Mouse (Mus musculus) layer of hippocampus, adult 11-12 months (tissue): Measurements from ENCODE around the gene Glp1r.

Experiments used
- DNase-seq: peaks from one replicate; pipeline ENCODE4 v3.0.0; 2022; ENCODE audit warnings: low spot score

Glp1r gene

DNA sequence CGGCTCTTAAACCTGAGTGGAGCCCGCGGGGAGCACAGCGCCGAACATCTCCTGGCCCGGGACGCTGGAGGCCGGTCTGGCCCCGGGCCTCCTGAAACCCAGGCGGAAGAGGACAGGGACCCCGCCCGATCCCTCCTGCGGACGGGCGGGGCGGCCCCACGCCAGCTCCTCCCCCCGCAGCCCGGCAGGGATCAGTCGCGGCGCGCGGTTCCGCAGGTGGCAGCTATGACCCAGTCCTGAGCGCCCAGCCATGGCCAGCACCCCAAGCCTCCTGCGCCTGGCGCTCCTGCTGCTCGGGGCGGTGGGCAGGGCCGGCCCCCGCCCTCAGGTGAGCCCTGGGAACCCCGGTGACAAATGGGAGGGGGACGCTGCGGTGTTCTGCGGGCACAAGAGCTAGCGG, at the start of gene Glp1r:
Gene Glp1r, plus strand, starts transcription at position 191 of the 400 bp plus-strand sequence.
- DNase-seq, result no peak

DNA sequence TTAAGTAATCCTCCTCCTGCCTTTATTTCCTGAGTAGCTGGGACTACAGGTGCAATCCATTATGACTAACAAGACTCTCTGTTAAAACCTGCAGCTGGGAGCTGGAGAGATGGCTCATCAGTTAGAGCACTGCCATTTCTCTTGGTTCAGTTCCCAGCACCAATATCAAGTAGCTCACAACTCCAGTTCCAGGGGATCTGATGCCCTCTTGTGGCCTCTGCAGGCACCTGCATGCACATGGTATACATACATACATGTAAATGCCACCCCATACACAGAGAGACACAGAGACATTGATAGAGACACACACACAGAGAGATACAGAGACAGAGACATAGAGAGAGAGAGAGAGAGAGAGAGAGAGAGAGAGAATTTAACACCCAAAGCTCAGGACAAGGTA, 49.3 kb upstream of the Glp1r start:
- DNase-seq, result no peak

DNA sequence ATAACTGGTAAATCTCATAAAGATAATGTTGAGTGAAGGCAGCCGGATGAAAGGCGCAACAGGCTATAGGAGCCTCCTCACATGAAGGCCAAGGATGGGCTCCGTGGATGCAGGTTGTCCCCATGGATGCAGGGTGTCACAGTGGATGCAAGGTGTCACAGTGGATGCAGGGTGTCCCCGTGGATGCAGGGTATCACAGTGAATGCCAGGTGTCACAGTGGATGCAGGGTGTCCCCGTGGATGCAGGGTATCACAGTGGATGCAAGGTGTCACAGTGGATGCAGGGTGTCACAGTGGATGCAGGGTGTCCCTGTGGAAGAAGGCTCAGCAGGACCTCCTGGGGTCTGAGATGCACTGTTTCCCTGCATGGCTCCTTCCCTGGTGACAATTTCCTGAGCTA, 44.3 kb upstream of the Glp1r start:
- no peak for DNase-seq

DNA sequence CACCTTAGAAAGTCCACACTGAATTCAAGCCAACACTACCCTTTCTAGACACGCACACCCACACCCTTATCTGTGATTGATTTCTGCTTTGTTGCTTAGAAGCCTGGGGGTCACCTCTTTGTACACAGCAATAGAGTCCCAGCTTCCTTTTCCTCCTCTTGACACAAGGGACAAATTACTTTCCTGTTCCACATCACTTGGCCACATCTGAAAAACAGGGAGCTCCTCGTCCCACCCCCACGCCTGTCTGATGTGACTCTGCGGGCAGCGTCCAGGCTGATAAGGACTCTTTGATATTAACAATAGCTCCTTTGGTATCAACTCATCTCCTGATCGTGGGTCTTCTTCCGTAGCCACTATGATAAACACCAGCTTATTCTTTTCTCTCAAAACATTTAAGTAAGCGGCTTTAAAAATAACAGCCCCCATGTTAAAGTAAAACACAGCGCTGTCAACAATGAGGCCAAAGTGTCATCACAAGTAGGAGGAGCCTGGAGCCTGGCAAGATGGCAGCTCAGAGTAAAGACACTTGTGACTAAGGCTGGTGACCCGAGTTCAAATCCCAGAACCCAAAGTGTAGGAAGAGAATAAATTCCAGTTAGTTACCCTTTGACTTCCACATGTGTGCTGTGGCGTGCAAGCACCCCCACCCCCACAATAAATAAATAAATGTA, 42.9 kb upstream of the Glp1r start:
- DNase-seq, result no peak

DNA sequence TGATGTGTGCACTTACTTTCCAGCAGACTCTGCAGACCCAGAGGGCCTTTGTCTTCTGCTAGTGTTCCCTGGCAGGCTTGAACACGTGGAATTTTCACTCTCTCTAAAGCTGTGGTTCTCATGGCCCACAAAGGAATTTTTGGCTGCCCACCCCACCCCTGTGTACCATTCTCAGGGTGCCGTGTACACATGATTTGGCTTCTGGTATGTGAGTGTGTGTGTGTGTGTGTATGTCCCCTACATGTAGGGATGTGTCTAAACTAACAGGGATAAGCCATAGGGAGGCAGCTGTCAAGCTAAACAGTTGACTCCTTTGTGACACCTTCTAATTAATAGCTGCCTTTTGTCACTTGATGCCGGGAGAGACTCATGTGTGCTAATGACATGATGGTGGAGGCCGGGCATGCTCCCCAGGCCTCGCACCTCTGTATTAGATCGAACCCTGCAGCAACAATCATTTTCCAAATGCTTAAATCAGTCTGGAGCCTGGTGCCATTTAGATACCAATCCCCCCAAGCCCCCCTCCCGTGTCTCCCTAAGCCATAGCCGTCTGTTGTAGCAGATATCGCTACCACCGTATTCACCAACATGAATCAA, 41.5 kb upstream of the Glp1r start:
- no peak for DNase-seq

DNA sequence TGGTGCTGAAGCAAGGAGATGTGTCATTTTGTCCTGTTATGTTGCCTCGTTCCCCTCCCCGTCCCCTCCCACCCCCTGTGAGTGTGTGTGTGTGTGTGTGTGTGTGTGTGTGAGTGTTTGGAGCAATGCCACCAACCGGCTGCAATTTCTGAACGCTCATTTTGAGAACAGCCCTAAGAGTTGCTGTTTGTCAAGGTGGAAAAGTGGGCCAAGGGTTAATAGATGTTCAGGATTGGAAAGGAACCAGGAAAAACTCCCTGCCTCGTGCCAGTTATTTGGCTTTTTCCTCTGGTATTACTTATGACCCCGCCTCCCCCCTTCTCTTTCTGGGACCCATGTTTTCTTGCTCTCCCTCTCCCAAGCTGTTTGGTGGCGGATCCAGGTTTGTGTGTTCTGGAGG, 41.0 kb upstream of the Glp1r start:
- no peak for DNase-seq

DNA sequence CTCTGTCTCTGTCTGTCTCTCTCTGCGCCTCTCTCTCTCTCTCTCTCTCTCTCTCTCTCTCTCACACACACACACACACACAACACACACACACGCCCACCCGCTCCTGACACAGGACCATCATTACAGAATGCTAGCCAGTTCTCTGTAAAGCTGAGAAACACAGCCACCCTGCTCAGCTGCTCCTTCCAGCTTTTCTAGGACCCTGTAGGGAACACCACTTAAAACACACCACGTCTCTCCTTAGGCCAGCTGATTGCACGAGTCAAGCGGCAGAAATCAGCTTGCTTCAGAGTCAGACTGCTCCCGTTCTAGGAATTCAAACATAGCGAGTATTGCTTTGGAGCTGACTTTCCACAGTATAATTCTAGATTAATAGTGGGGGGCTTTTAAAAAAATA, 35.3 kb upstream of the Glp1r start:
- no peak for DNase-seq

DNA sequence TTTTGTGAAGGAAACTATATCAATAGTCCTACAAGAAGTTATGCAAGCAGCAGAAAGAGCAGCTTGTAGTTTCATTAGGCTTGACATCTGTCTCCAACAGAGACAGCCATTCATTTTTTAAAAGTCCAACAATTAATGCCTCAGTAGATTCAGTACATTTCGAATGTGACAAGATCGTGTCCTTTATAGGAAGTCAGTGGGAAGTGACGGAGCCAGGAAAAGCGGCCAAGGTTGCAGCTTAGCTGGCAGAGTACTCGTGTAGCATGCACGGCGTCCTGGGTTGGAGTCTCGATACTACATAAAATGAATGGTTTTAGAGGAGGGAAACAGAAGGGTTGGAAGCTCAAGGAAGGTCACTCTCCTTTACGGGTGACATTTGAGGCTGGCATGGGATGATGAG, 34.7 kb upstream of the Glp1r start:
- DNase-seq, result no peak

DNA sequence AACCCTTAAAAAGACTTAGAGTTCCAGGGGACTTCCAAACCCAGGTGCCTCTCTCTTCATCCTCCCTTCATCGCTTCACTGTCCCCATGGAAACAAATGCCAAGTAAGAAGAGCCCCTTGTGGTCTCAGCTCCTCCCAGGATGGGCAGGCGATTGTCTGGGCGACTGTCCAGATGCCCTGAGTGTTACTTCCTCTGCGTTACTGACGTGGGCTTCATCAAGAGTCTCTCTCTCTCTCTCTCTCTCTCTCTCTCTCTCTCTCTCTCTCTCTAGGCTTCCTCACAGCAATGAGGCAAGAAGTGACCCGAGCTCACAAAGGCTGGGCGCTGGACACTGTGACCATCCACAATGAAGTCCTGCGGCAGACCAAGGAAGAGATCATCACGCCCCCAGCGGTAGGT, 30.6 kb upstream of the Glp1r start:
- DNase-seq, result no peak

DNA sequence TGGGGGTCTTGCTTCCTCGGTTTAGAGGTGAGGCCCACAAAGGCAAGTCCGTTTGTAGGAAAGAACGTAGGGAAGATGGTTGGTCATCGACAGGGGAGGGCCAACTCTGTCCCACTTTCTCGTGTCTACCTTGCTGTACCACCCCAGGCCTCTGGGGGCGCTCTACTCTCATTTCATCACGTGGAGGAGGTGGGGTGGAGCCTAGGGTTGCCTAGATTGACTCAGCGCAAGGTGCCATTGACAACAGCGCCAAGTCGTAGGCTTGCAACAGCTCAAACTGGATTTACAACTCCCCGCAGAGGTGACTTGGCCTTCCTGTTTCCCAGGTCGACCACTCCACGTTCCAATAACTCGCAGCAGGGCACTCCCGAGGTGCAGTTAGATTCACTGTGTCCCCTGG, 27.3 kb upstream of the Glp1r start:
- no peak for DNase-seq

DNA sequence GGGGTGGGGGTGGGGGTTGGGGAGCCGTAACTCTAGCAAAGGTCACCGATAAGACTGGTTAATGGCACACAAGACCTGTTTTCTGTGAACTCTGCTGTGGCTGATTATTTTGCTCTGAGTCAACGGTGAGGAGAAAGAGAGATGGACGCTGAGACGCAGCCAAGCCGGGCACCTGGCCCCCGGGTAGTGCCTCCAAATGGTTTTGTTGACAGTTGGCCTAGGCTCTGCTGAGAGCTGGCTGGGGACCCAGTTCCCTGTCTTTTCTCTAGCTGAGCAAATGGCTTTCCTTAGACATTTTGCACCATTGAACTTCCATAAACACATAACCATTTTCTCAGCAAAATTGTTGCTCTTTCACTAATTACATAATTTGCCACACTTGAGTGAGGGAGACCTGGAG, 24.2 kb upstream of the Glp1r start:
- no peak for DNase-seq

DNA sequence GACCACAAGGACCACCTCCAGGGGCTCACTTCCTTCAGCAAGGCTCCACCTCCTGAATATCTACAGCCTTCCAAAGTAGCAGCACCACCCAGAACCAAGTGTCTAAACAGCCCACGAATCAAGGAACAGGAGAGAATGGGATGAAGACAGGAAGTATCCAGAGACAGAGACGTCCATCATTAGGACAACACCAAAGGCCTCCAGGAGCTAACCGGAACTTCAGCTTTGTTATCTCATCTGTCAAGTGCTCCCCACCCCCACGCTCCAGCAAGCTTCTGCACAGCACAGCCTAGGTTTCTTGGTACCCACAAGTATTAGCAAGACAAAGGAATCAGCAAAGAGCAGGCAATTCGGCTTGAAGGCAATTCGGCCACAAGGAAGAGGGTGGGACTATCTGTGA, 23.0 kb upstream of the Glp1r start:
- no peak for DNase-seq

DNA sequence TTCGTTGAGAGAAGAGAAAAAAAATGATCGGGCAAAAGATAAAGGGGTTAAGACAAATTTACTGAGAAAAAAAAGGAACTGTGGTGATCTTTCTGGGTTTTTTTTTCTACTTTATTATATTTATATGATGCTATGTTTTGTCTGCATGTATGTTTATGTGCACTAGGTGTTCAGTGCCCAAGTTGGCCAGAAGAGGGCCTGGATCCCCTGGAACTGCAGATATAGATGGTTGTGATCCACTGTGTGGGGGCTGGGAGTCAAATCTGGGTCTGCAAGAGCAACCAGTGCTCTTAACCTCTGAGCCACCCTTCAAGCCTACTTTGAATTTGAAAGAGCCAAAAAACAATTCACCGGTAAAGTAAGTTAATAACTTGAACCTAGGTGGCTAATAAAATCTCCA, 21.2 kb upstream of the Glp1r start:
- DNase-seq, result no peak

DNA sequence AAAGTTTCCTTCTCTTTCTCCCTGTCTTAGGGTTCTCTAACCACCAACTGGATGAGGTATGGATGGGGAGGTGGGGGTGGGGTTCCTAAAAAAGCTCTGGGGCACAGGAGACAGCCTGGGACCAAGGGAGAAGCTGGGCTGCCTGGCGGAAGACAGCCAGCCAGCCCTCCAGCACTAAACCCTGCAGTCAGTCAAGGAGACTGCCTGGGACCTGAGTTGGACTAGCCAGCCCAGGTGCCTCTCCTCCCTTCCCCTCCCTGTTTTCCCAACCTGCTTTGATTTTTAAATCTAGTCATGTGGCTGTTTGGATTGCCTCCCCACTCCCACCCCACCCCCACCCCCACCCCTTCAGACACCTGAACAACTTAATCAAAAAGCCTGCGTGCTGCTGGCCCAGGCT, 20.6 kb upstream of the Glp1r start:
- DNase-seq, result no peak

DNA sequence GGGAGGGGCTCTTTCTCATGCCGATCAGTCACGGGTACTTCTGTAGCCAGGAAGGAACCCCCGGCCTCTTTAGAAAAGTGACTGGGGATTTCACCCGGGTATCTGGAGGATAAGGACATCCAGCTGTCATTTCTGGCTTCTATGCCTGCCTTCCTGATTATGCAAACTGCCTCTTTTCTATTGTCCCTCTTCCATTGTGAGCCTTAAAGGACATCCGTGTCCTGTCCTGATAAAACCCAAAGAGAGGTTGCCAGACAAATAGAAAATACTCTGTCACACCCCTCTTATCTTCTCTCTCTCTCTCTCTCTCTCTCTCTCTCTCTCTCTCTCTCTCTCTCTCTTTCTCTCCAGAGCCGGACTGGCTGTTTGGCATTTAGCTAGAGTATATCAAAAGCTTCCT, 19.4 kb upstream of the Glp1r start:
- no peak for DNase-seq

DNA sequence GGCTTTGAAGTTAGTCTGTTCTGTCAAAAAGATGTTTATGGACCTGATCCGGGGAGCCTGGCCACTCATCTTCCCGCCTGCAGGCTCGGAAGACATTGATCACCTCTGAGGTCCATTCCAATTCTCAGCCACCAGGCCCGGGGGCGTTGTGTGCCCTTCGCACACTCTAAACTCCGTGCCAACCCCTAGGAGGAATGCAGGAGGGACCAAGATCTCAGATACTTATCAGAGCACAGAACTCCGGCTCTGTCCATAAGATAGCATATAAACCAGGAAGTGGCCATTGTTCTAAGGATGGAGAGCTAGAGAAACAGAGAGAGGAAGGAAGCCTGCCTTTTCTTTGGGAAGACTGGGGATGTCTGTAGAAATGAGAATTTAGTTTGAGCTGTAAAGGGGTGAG, 18.1 kb upstream of the Glp1r start:
- DNase-seq, result no peak

DNA sequence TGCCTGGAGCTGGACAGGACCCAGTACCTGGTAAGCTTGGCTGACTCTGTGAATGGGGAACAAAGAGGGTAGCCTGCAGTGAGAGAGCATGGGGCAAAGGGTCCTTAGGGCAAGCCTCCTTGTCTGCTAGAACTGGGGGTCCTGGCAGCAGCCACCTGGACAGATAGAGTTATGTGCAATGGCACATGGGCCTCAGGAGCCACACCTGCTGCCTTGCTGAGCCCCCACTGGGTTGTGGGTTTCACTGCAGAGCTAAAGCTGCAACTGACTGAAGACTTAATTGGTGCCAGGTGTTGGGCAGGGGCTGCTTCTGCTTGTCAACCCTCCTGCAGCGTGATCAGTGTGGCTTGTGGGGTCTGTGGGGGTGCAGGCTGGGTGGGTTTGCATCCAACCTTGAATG, 9.5 kb upstream of the Glp1r start:
- no peak for DNase-seq

DNA sequence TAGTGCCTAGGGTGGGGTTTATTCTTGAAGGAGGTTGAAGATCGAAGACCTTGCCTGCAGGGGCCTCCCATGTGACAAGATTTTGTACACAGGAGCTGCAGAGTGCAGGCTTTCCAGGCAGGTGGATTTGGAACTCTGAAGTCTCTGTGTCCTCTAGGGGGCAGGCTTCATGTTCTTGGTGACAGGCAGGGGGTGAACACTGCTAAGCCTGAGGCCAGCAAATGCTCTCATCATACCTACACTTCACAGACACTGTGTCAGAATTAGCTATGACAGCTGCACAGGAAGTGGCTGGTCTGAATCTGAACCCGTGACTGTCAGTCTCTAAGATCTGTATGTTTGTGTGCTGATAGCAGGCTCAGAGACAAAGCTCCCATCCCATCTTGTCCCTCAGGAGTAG, 8.9 kb upstream of the Glp1r start:
- no peak for DNase-seq

DNA sequence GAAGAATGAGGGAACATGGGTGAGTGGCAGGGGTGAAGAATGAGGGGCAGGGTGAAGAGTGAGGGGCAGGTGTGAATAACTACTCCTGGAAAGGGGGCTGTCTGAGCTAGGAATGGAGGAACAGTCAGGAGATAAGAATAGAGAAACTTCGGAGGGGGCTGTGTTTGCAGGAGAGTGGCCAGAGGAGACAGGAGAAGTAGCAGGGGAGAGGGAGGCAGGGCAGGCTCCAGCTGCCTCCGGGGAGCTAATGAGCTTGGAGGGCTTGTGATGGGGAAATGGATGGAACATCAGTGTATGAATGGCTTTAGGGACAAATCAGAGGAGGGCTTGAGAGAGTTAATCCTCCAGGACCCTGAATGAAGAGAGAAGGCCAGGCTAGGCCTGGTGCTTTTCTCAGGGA, 4.5 kb upstream of the Glp1r start:
- no peak for DNase-seq

DNA sequence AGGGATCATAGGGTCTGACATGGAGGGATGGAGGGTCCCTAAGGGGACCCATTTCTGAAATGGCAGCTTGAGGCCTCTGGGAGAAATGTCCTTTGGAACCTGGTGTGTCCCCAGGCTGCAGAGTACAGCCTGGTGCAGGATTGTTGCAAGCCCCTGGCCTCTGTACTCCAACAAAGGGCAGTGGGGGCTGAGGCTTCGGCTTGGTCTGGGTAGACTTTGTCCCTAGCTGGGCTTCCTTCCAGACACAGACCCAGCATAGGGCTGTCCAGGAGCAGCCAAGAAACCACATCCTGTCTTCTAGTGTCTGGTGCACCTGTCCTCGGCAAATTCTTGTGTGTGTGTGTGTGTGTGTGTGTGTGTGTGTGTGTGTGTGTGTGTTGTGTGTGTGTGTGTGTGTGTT, 2.5 kb downstream of the Glp1r start:
- DNase-seq, result no peak

DNA sequence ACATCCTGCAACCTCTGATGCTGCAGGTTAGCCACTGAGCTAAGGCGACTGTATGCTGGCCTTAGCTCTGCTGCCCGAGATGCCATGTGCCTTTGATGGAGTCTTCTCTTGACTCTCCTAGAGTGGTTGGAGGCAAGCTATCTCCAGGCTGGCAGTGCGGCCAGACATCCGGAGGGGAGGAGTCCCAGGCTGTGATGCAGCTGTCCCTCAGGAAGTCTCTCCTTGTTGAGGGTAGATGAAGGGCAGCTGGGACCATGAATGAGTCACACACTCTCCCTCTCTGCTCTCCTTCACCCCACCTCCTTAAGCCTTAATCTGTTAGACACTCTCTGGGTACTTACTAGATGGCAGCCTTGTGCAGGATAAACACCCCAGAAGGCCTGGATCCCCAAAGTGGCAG, 6.0 kb downstream of the Glp1r start:
- DNase-seq, result no peak

DNA sequence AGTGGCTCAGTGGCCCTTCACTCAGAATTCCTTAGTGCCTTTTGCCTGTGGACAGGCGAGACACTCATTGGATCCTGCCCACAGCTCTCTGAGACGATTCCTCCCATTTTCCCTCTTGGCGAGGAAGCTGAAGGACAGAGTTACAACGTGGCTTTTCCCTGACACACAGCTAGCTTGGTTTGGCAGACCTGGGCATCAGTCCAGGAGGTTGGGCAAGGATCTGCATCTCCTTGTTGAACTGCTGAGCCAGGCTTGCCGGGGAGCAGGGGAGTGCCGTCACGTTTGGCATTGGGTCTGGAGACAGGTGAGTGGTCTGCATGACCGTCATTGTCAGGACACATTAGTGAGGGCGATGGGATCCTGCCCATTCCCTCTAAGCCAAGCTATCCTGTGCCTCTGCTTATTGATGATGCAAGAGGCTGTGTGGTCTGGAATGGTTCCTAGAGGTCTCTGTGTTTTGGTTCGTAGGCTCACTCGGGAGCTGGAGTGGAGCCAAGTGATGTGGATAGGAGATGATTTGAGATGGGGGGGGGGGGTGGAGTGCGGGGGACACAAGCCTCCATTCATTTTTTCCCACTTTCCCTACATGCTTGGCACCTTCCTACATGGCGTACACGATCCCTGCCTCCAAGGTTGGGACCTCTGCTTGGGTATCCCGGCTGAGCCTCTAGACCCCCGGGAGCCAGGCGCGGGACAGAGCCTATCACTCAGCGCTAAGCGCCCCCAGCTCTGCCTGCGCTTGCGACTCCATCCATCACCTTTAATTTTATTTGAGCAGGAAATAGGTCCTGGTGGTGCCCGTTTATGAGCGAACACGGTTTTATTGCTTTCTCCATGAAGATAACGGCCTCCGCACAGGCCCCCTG, 9.5 kb downstream of the Glp1r start:
- no peak for DNase-seq

DNA sequence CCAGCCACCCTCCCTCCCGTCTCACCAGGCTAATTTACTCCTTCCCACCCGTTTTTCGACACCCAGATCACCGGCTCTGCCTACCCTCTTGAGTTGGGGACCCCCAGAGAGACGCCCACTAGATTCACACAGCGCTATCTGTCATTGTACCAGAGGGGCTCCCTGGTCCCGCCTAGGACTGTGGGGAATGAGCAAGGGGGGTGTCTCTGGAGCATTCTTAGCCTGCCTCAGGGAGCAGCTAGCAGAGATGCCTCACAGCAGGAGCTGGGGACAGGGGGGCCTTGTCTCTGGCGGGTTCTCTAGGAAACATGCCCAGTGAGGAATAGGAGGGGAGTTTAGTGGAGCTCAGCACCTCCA, 10.1 kb downstream of the Glp1r start:
- no peak for DNase-seq

DNA sequence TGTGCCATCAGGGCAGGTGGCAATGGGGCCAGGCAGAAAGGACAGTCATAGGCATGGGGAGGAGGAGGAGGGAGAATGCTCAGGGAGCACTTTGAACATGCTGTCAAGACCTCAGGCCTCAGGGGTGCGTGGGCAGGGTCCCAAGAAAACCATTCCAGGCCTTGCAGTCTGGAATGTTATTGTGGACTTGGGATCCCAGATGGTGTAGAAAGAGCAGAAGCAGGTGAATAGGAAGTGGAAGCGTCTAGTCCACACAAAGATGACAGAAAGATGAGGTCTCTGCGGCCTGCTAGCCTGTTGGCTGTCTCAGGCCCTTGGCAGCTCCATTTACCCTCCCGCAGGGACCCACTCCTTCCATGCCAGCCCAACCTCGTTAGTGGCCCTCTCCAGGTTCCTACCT, 10.9 kb downstream of the Glp1r start:
- no peak for DNase-seq
